Mouse (Mus musculus) limb, embryonic 14.5 days (tissue): ENCODE measurements around the gene Tmem97. TPM values are rescaled to one million over a fixed set of nuclear protein-coding genes. Genes with fewer than 3 reads are reported as not detected.

ENCODE experiments used
- ATAC-seq: fragments of 200-750 bp; cut with Nextera tagmentation; 2 replicates; pipeline ENCODE4 v1.8.0; 2017; ENCODE audit warnings: low read depth, moderate number of reproducible peaks, moderate TSS enrichment; ENCODE audit not compliant: low FRiP score
- DNase-seq: peaks from one replicate; pipeline ENCODE4 v3.0.0-alpha.2; 2015; ENCODE audit warnings: low spot score
- H3K27ac ChIP-seq: fragments of 300-500 bp; sonication (generic); replicated peaks from 2 replicates; pipeline ENCODE4 v1.5.1; 2014; ENCODE audit warnings: low read depth, mild to moderate bottlenecking, low read length, moderate library complexity, mixed read lengths
- H3K27me3 ChIP-seq: fragments of 300-500 bp; sonication (generic); 2 replicates; pipeline ENCODE4 v1.6.1; 2014; ENCODE audit warnings: low read length, mixed read lengths; ENCODE audit not compliant: control insufficient read depth, insufficient read depth
- H3K36me3 ChIP-seq: fragments of 300-500 bp; sonication (generic); 2 replicates; pipeline ENCODE4 v1.6.1; 2014; ENCODE audit warnings: mild to moderate bottlenecking, low read length, moderate library complexity, mixed read lengths; ENCODE audit not compliant: control insufficient read depth, insufficient read depth
- H3K4me1 ChIP-seq: fragments of 300-500 bp; sonication (generic); 2 replicates; pipeline ENCODE4 v1.6.1; 2014; ENCODE audit warnings: antibody characterized with exemption, low read length, mixed read lengths; ENCODE audit not compliant: control insufficient read depth, insufficient read depth
- H3K4me2 ChIP-seq: fragments of 300-500 bp; sonication (generic); replicated peaks from 2 replicates; pipeline ENCODE4 v1.6.1; 2014; ENCODE audit warnings: low read depth, mild to moderate bottlenecking, low read length, moderate library complexity; ENCODE audit not compliant: severe bottlenecking
- H3K4me3 ChIP-seq: fragments of 300-500 bp; sonication (generic); replicated peaks from 2 replicates; pipeline ENCODE4 v1.5.1; 2014; ENCODE audit warnings: low read length
- H3K9ac ChIP-seq: fragments of 300-500 bp; sonication (generic); 2 replicates; pipeline ENCODE4 v1.6.1; 2014; ENCODE audit warnings: mild to moderate bottlenecking, low read depth, low read length, moderate library complexity; ENCODE audit not compliant: severe bottlenecking
- H3K9me3 ChIP-seq: fragments of 300-500 bp; sonication (generic); 2 replicates; pipeline ENCODE4 v1.6.1; 2016; ENCODE audit warnings: low read length; ENCODE audit not compliant: control insufficient read depth
- POLR2A ChIP-seq: fragments of 200-500 bp; IDR thresholded peaks from 2 replicates; pipeline ENCODE4 v1.8.0; 2012; ENCODE audit warnings: inconsistent platforms, mild to moderate bottlenecking, moderate library complexity, borderline replicate concordance; ENCODE audit not compliant: insufficient read depth, insufficient read length; ENCODE audit errors: extremely low read depth
- WGBS: fragments of 180-500 bp; shearing (Covaris S2); extraction: QIAGEN DNeasy Blood & Tissue Kit; methylation state at CpG from one replicate; pipeline ENCODE4 v1.1.7; 2014; 5-methylcytosine and 5-hydroxymethylcytosine counted together
- polyA plus RNA-seq, 2 experiments: library from polyadenylated mRNA; depleted of rRNA in 1 of 2; stranded (reverse) in 1 of 2; unstranded in 1 of 2; fragments of >200 nt; fragmentation: Nextera tagmentation in 1 of 2; extraction: Ambion mirVana in 1 of 2; gene quantifications; 2 replicates each; pipeline versions ENCODE4 v1.2.1 to v1.2.3; 2012 to 2014

Gene Tmem97
- polyA plus RNA-seq, 2 experiments, result 42.6 to 103 TPM

- Histone ChIP-seq H3K4me3 (no peak overlapping the region), H3K27me3 (no peaks in the 10 kb centered on the region), H3K9me3 (no peaks in the 10 kb centered on the region), H3K9ac (no peak overlapping the region), H3K4me1 (peaks cover 5% of the 10 kb centered on the region), H3K36me3 (peaks cover 41% of the 10 kb centered on the region), H3K4me2 (no peak overlapping the region), H3K27ac (no peak overlapping the region)
- 83% methylated on average over 5 of the region's 5 CpGs for WGBS
- no peak for TF ChIP-seq POLR2A
- DNase-seq, result no peak
- ATAC-seq, result no peak
Measured at GRCm38 (mm10) chr11:78509148-78509547, 41.4 kb downstream of the Tmem97 start.

- no peak overlapping the region for H3K4me2 ChIP-seq
- no peak overlapping the region for H3K27ac ChIP-seq
- DNase-seq, result no peak
- no peaks in the 10 kb centered on the region for H3K27me3 ChIP-seq
- H3K36me3 ChIP-seq, result peaks cover 35% of the 10 kb centered on the region
- H3K4me3 ChIP-seq, result no peak overlapping the region
- TF ChIP-seq POLR2A, result no peak
- H3K4me1 ChIP-seq, result no peaks in the 10 kb centered on the region
- WGBS, result 84% methylated on average over 3 of the region's 3 CpGs
- no peak overlapping the region for H3K9ac ChIP-seq
- ATAC-seq, result no peak
- no peaks in the 10 kb centered on the region for H3K9me3 ChIP-seq
Measured at GRCm38 (mm10) chr11:78505430-78505829, 45.1 kb downstream of the Tmem97 start.

GRCm38 (mm10) chr11:78502909-78503650 is 47.5 kb downstream of the Tmem97 start, which contains the start of gene Sebox:
Gene Sebox (plus strand): TSS chr11:78503447.
- DNase-seq (no peak), ATAC-seq (no peak)
- Histone ChIP-seq H3K27ac (no peak within 1 kb of the TSS), H3K4me2 (no peak within 1 kb of the TSS), H3K9me3 (no peaks in the 10 kb centered on the region), H3K4me1 (0 out of 2 replicates have a peak, but pooled peaks cover under 1% of the 10 kb centered on the region), H3K9ac (no peak within 1 kb of the TSS), H3K36me3 (peaks cover 24% of the 10 kb centered on the region), H3K27me3 (no peaks in the 10 kb centered on the region; the same call in 1 of the 2 replicates), H3K4me3 (no peak within 1 kb of the TSS)
- no peak for TF ChIP-seq POLR2A
- WGBS, result 68% methylated on average over 7 of the region's 7 CpGs

- H3K4me1 ChIP-seq, result peaks cover 10% of the 10 kb centered on the region; the same call in 1 of the 2 replicates
- no peak for DNase-seq
Measured at GRCm38 (mm10) chr11:78501529-78501928, 49.0 kb downstream of the Tmem97 start.

GRCm38 (mm10) chr11:78500623-78501202 is 49.9 kb downstream of the Tmem97 start:
- Histone ChIP-seq H3K4me3 (no peak overlapping the region), H3K9ac (no peak overlapping the region), H3K4me1 (peaks cover 12% of the 10 kb centered on the region; the same call in 1 of the 2 replicates), H3K4me2 (no peak overlapping the region), H3K27me3 (peaks cover 9% of the 10 kb centered on the region), H3K36me3 (peaks cover 3% of the 10 kb centered on the region; the same call in 1 of the 2 replicates), H3K9me3 (no peaks in the 10 kb centered on the region), H3K27ac (no peak overlapping the region)
- no peak for ATAC-seq
- WGBS, result 80% methylated on average over 9 of the region's 9 CpGs
- no peak for DNase-seq
- TF ChIP-seq POLR2A, result no peak

More at GRCm38 (mm10) chr11:78501529-78501928, 49.0 kb downstream of the Tmem97 start:
- no peaks in the 10 kb centered on the region for H3K9me3 ChIP-seq
- no peak for TF ChIP-seq POLR2A
- H3K27me3 ChIP-seq, result peaks cover under 1% of the 10 kb centered on the region
- no peak overlapping the region for H3K4me3 ChIP-seq
- no peak overlapping the region for H3K4me2 ChIP-seq
- no peak overlapping the region for H3K9ac ChIP-seq
- peaks cover 11% of the 10 kb centered on the region for H3K36me3 ChIP-seq
- 82% methylated on average over 20 of the region's 20 CpGs for WGBS
- no peak overlapping the region for H3K27ac ChIP-seq
- ATAC-seq, result no peak
